29 mouse cellular contexts compared by ENCODE assay signal in genomic region chr4:120064696-120065095, GRCm38 (mm10). TPM values are rescaled to one million over a fixed set of nuclear protein-coding genes. Genes with fewer than 3 reads are reported as not detected.
DNase-seq lines count a peak whose midpoint lies in the region; ATAC-seq and TF ChIP-seq lines count a peak whose summit lies in the region.
"Had no signal": no experiment of that assay in that cellular context is flagged by ENCODE, and none has a peak within 500 bp of the region (broad histone marks: within the 10 kb centered on the region; RNA-seq: fewer than 3 reads in every experiment).

Gene AL607142.1 (plus strand): TSS chr4:120064996.

- no peak within 1 kb of the TSS for H3K9ac ChIP-seq in midbrain, embryonic 11.5 days (ENCODE audit: low read length)
- H3K9ac ChIP-seq in midbrain, embryonic 14.5 days (replicated peaks; ENCODE audit: low read length), result no peak within 1 kb of the TSS
- H3K9ac ChIP-seq: embryonic facial prominence, embryonic 13.5 days; embryonic facial prominence, embryonic 15.5 days; forebrain, embryonic 12.5 days had no signal

- WGBS in midbrain, embryonic 11.5 days, result 94% methylated on average over 10 of the region's 10 CpGs
- 92% methylated on average over 10 of the region's 10 CpGs for WGBS in midbrain, embryonic 14.5 days

- no peaks in the 10 kb centered on the region for H3K36me3 ChIP-seq in midbrain, embryonic 11.5 days (ENCODE audit: control insufficient read depth, insufficient read depth, low read length)
- no peaks in the 10 kb centered on the region for H3K36me3 ChIP-seq in midbrain, embryonic 14.5 days (ENCODE audit: control insufficient read depth, insufficient read depth, low read length)
- H3K36me3 ChIP-seq: embryonic facial prominence, embryonic 13.5 days; embryonic facial prominence, embryonic 15.5 days; forebrain, embryonic 10.5 days; forebrain, embryonic 12.5 days had no signal

- no peak for DNase-seq in layer of hippocampus, adult 2 months (ENCODE audit: low spot score in 2 of 2)
- DNase-seq in layer of hippocampus, adult 9-11 months, result no peak
- peak; percentile 17 for DNase-seq in midbrain, embryonic 11.5 days (ENCODE audit: low spot score, missing footprints)
- DNase-seq in midbrain, embryonic 14.5 days, result no peak
- no peak for DNase-seq in gastrocnemius, postnatal 4 days (ENCODE audit: low spot score in 2 of 2)
- DNase-seq: adrenal gland, adult 2 months; adrenal gland, postnatal 10 days; adrenal gland, postnatal 25 days; cerebellum, adult 11 months; cerebellum, adult 18-20 months; cerebellum, adult 8-10 months; cerebellum, adult 9-11 months; cerebellum, postnatal 14 days; cerebellum, postnatal 36 days; embryo, embryonic 11 days had no signal

- no peaks in the 10 kb centered on the region for H3K9me3 ChIP-seq in midbrain, embryonic 11.5 days (ENCODE audit: control insufficient read depth, low read length)
- no peaks in the 10 kb centered on the region for H3K9me3 ChIP-seq in midbrain, embryonic 14.5 days (ENCODE audit: control insufficient read depth, low read length)
- H3K9me3 ChIP-seq: embryonic facial prominence, embryonic 13.5 days; embryonic facial prominence, embryonic 15.5 days; forebrain, embryonic 10.5 days; forebrain, embryonic 12.5 days had no signal

- no peak within 1 kb of the TSS for H3K4me3 ChIP-seq in layer of hippocampus, adult 2 months
- H3K4me3 ChIP-seq in midbrain, embryonic 11.5 days (ENCODE audit: low read depth, low read length), result no peak within 1 kb of the TSS
- no peak within 1 kb of the TSS for H3K4me3 ChIP-seq in midbrain, embryonic 14.5 days (replicated peaks; ENCODE audit: low read depth, low read length)
- H3K4me3 ChIP-seq: embryonic facial prominence, embryonic 13.5 days; embryonic facial prominence, embryonic 15.5 days; erythroblast, embryonic 14.5 days; forebrain, embryonic 10.5 days; forebrain, embryonic 12.5 days had no signal

- peak within 1 kb of the TSS; percentile 25; the same call in 1 of the 2 replicates for H3K27ac ChIP-seq in layer of hippocampus, adult 2 months
- no peak within 1 kb of the TSS for H3K27ac ChIP-seq in midbrain, embryonic 11.5 days (ENCODE audit: low read depth, low read length)
- H3K27ac ChIP-seq in midbrain, embryonic 14.5 days (replicated peaks; ENCODE audit: low read depth, low read length), result no peak within 1 kb of the TSS
- H3K27ac ChIP-seq: embryonic facial prominence, embryonic 13.5 days; embryonic facial prominence, embryonic 15.5 days; forebrain, embryonic 10.5 days; forebrain, embryonic 12.5 days had no signal

- no peaks in the 10 kb centered on the region for H3K27me3 ChIP-seq in midbrain, embryonic 11.5 days (ENCODE audit: control insufficient read depth, insufficient read depth, low read length)
- H3K27me3 ChIP-seq in midbrain, embryonic 14.5 days (ENCODE audit: control insufficient read depth, insufficient read depth, low read length), result no peaks in the 10 kb centered on the region
- H3K27me3 ChIP-seq: embryonic facial prominence, embryonic 15.5 days; forebrain, embryonic 12.5 days had no signal

- TF ChIP-seq CTCF in layer of hippocampus, adult 2 months (conservative IDR thresholded peaks at IDR 0.05), result no peak

- H3K4me2 ChIP-seq in midbrain, embryonic 11.5 days, result no peak within 1 kb of the TSS
- no peak within 1 kb of the TSS for H3K4me2 ChIP-seq in midbrain, embryonic 14.5 days (ENCODE audit: low read length)
- H3K4me2 ChIP-seq: embryonic facial prominence, embryonic 13.5 days; embryonic facial prominence, embryonic 15.5 days; forebrain, embryonic 12.5 days had no signal

- H3K4me1 ChIP-seq in midbrain, embryonic 11.5 days (ENCODE audit: control insufficient read depth, insufficient read depth, low read length), result no peaks in the 10 kb centered on the region
- H3K4me1 ChIP-seq in midbrain, embryonic 14.5 days (ENCODE audit: control insufficient read depth, insufficient read depth, low read length), result peaks cover under 1% of the 10 kb centered on the region; the same call in 1 of the 2 replicates
- H3K4me1 ChIP-seq: embryonic facial prominence, embryonic 13.5 days; embryonic facial prominence, embryonic 15.5 days had no signal

- ATAC-seq in midbrain, embryonic 11.5 days (ENCODE audit: low FRiP score), result no peak
- no peak for ATAC-seq in midbrain, embryonic 14.5 days (ENCODE audit: low FRiP score, low TSS enrichment)
- ATAC-seq: forebrain, embryonic 14.5 days; forebrain, embryonic 16.5 days had no signal

RNA-seq across cellular contexts. Expression of gene AL607142.1, which starts in this region (rescaled TPM):
- total RNA-seq in layer of hippocampus, adult 2 months (2021), result not detected
- polyA plus RNA-seq in midbrain, embryonic 11.5 days (2014; fragmentation: Nextera tagmentation; extraction: Ambion mirVana), result not detected in 2 replicates
- not detected in 2 replicates for polyA plus RNA-seq in midbrain, embryonic 14.5 days (2014; fragmentation: Nextera tagmentation; extraction: Ambion mirVana)
- total RNA-seq in gastrocnemius, postnatal 4 days (2021), result not detected
- total RNA-seq: adrenal gland, adult 2 months; adrenal gland, postnatal 10 days; adrenal gland, postnatal 25 days; adrenal gland, postnatal 4 days; common myeloid progenitor, adult 5-6 weeks; ES-E14; MEL had no signal
- polyA plus RNA-seq: adrenal gland, adult 2 months; brain, embryonic 14.5 days; C2C12; embryonic facial prominence, embryonic 11.5 days; embryonic facial prominence, embryonic 13.5 days; embryonic facial prominence, embryonic 15.5 days; erythroblast, embryonic 14.5 days; forebrain, embryonic 10.5 days; forebrain, embryonic 12.5 days; forebrain, embryonic 14.5 days; forebrain, embryonic 16.5 days had no signal

Comparison
In these comparisons a context has a peak if more than half of its experiments do, and no peak if none do; other contexts are left out.
1. Peak in DNase-seq in midbrain, embryonic 11.5 days; RNA of the gene not detected or under 1 TPM.